Mouse (Mus musculus) splenic B cell, adult 2 months (primary cell): ENCODE data around the gene Zfp266.

Experiments used
- DNase-seq: peaks from one replicate; pipeline ENCODE4 v3.0.0-alpha.2; 2011; ENCODE audit warnings: low read depth, low spot score
- H3K27me3 ChIP-seq: 2 replicates; pipeline ENCODE4 v1.6.1; 2012; ENCODE audit warnings: mild to moderate bottlenecking, low read length, moderate library complexity, mixed read lengths; ENCODE audit not compliant: control insufficient read depth, poor library complexity, insufficient read depth, severe bottlenecking
- H3K36me3 ChIP-seq: 2 replicates; pipeline ENCODE4 v1.6.1; 2012; ENCODE audit warnings: mild to moderate bottlenecking, low read length, moderate library complexity, mixed read lengths; ENCODE audit not compliant: control insufficient read depth, poor library complexity, insufficient read depth, severe bottlenecking

The Zfp266 gene

DNA sequence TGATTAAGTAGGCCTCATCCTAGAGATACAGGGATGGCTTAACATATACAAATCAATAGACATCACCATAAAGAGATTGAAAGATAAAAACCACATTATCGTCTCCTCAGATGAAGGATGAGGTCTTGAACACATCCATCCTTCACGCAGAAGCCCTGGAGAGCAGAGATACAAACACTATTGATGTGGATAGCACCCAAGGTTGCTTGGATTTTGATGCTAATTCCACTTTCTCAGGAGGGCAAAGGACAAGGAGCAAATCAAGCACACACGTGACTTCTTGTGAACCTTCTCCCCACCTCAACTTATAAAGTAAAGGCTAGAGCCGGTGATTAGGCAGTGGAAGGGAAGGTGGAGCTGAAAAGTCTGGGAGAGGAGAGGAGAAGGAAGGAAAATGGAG, 67.6 kb downstream of the Zfp266 start:
- Histone ChIP-seq H3K27me3 (no peaks in the 10 kb centered on the region), H3K36me3 (0 out of 2 replicates have a peak, but pooled peaks cover 1% of the 10 kb centered on the region)
- DNase-seq: no peak

DNA sequence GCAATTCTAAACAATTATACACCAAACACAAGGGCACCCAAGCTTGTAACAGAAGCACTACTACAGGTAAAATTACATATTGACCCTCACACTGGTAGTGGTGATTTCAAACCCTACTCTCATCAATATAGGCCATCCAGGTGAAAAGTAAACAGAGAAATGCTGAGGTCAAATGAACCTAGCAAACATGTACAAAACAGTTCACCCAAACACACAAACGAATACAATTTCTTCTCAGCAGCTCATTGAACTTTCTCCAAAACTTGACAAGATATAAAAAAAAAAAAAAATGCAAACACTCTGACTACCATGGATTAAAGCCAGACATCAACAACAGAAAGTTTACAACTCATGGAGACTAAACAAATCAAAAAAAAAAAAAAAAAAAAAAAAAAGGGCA, 69.7 kb downstream of the Zfp266 start:
- H3K27me3 ChIP-seq: no peaks in the 10 kb centered on the region
- DNase-seq: no peak
- 0 out of 2 replicates have a peak, but pooled peaks cover 1% of the 10 kb centered on the region for H3K36me3 ChIP-seq
